Mouse (Mus musculus) heart, adult 2 months (tissue): Measurements from ENCODE around the gene Il1rap.

Experiments used
- CTCF ChIP-seq: fragments of 200-600 bp; IDR thresholded peaks from 2 replicates; pipeline ENCODE4 v1.8.1; 2022; ENCODE audit warnings: antibody characterized with exemption, mild to moderate bottlenecking, moderate library complexity
- EP300 ChIP-seq: fragments of 200-500 bp; IDR thresholded peaks from 2 replicates; pipeline ENCODE4 v1.6.1; 2011; ENCODE audit warnings: low read depth, low read length, control low read depth; ENCODE audit not compliant: insufficient read depth
- POLR2A ChIP-seq: fragments of 200-500 bp; IDR thresholded peaks from 2 replicates; pipeline ENCODE4 v1.6.1; 2011; ENCODE audit warnings: mild to moderate bottlenecking, low read depth, low read length, control low read depth; ENCODE audit not compliant: insufficient read depth

DNA sequence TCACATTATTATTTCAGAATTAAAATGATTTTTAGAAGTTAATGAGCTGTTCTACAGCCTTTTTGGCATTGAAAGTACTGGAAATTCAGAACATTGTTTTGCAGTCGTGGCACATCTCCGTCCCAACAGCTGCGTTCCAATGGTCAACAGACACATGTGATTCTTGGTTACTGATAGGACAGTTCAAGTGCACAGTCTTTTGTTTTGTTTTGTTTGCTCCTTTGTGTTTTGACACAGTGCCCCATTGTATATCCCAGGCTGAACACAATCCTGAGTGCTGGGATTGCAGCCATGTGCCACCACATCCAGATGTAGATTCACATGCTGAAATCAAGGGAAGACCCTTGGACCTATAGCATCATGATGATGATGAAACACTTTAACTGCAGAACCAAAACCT is 129.4 kb downstream of the Il1rap start:
- TF ChIP-seq POLR2A (no peak), EP300 (no peak), CTCF (no peak)
